Mouse (Mus musculus): ENCODE results near the gene Ube2m. TPM values are rescaled to one million over a fixed set of nuclear protein-coding genes. Genes with fewer than 3 reads are reported as not detected.

Gene Ube2m
- polyA plus RNA-seq, 1 experiment from 2014 or later, result 114 TPM

GRCm38 (mm10) chr7:13043445-13044253 is 5.6 kb upstream of the Ube2m start:
- 5% methylated on average over 88 of the region's 88 CpGs for whole genome bisulfite sequencing
- Histone ChIP-seq H3K9me3 (replicated peaks) (no peaks in the 10 kb centered on the region), H3K9ac (peak overlapping the region; percentile 64), H3K4me3 (replicated peaks) (peak overlapping the region; percentile 50), H3K27me3 (peaks cover 44% of the 10 kb centered on the region), H3K4me2 (peak overlapping the region; percentile 94), H3K36me3 (no peaks in the 10 kb centered on the region), H3K4me1 (peaks cover 25% of the 10 kb centered on the region), H3K27ac (no peak overlapping the region)
- ATAC-seq (replicated peaks; ENCODE audit: low FRiP score), result peak; percentile 41

- Histone ChIP-seq H3K36me3 (no peaks in the 10 kb centered on the region), H3K27ac (no peak overlapping the region), H3K4me1 (peaks cover 27% of the 10 kb centered on the region), H3K4me3 (replicated peaks) (peak overlapping the region; percentile 50), H3K27me3 (peaks cover 44% of the 10 kb centered on the region), H3K4me2 (peak overlapping the region; percentile 94), H3K9me3 (replicated peaks) (no peaks in the 10 kb centered on the region), H3K9ac (no peak overlapping the region)
- no peak for ATAC-seq (replicated peaks; ENCODE audit: low FRiP score)
- 41% methylated on average over 16 of the region's 16 CpGs for WGBS
Measured at GRCm38 (mm10) chr7:13043120-13043444, 5.0 kb upstream of the Ube2m start.

DNA sequence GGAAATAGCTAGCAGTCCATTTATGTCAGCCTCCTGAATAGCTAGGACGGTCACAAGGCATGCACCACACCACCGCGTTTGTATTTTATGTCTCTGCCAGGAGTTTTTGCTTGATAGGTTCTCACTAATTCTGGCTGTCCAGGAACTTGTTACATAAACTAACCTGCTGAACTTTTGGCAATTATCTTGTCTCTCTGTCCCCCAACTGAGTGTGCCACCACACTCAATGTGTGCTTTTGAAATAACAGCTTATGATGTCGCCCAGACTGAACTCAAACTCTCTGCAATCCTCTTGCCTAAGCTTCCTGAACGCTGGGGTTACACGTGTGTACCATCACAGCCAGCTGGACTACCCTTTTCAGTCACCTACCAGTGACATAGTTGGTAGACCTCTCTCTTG is 4.4 kb upstream of the Ube2m start:
- 79% methylated on average over 6 of the region's 6 CpGs for WGBS
- Histone ChIP-seq H3K27ac (no peak overlapping the region), H3K9me3 (replicated peaks) (no peaks in the 10 kb centered on the region), H3K4me2 (no peak overlapping the region), H3K9ac (no peak overlapping the region), H3K27me3 (peaks cover 44% of the 10 kb centered on the region), H3K36me3 (no peaks in the 10 kb centered on the region), H3K4me3 (replicated peaks) (no peak overlapping the region), H3K4me1 (peaks cover 27% of the 10 kb centered on the region)
- no peak for ATAC-seq (replicated peaks; ENCODE audit: low FRiP score)

DNA sequence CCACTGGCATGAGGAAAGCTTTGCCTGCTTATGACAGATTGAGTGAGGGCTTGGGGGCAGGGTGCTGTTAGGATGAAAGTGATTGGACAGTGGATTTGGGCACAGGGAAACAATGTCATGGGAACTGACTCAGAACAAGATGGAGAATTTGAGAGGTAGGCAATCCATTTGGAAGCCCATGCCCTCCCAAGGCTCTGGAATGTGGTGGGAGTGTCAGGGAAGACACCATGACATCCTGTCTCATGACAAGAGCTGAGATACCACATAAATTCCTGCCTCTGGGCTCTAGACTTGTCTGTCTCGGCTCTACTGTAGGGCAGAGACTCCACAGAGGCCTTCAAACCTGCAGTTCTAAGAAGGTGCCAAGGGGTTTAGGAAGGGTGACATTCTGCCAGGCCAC is 3.2 kb upstream of the Ube2m start:
- Histone ChIP-seq H3K27ac (no peak overlapping the region), H3K36me3 (peaks cover 3% of the 10 kb centered on the region), H3K9me3 (replicated peaks) (no peaks in the 10 kb centered on the region), H3K4me2 (no peak overlapping the region), H3K4me3 (replicated peaks) (no peak overlapping the region), H3K9ac (no peak overlapping the region), H3K4me1 (peaks cover 35% of the 10 kb centered on the region), H3K27me3 (peaks cover 44% of the 10 kb centered on the region)
- 46% methylated on average over 1 of the region's 1 CpGs for WGBS
- no peak for ATAC-seq (replicated peaks; ENCODE audit: low FRiP score)

DNA sequence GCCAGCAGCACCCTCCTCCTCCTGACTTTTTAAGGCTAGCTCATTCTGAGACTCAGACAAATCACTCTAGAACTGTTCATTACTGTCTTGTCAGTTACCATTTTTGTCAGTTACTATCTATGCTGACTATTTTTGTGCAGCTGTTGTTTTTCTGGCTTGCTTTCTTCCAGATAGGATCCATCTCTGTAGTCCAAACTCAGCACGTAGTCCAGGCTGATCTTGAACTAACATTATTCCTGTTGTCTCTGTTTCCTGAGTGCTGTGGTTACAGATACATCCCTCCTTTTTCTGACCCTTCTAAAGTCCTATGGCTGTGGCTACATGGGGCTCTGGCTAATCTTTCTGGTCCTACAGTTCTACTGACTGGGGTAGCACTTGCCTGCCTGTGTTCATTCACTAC is 1.1 kb upstream of the Ube2m start:
- no peak for ATAC-seq (replicated peaks; ENCODE audit: low FRiP score)
- WGBS, result 74% methylated on average over 1 of the region's 1 CpGs
- Histone ChIP-seq H3K4me2 (peak overlapping the region; percentile 72), H3K27ac (peak overlapping the region; percentile 100), H3K4me1 (peaks cover 46% of the 10 kb centered on the region), H3K9ac (peak overlapping the region; percentile 99; the same call in 1 of the 2 replicates), H3K9me3 (replicated peaks) (no peaks in the 10 kb centered on the region), H3K4me3 (replicated peaks) (peak overlapping the region; percentile 84), H3K36me3 (peaks cover 17% of the 10 kb centered on the region), H3K27me3 (peaks cover 28% of the 10 kb centered on the region)

GRCm38 (mm10) chr7:13038621-13039169 is 620 bp upstream of the Ube2m start:
- Histone ChIP-seq H3K36me3 (peaks cover 17% of the 10 kb centered on the region), H3K9ac (peak overlapping the region; percentile 99), H3K27ac (peak overlapping the region; percentile 100), H3K4me2 (peak overlapping the region; percentile 72), H3K4me3 (replicated peaks) (peak overlapping the region; percentile 84), H3K9me3 (replicated peaks) (no peaks in the 10 kb centered on the region), H3K27me3 (peaks cover 23% of the 10 kb centered on the region), H3K4me1 (peaks cover 46% of the 10 kb centered on the region)
- no peak for ATAC-seq (replicated peaks; ENCODE audit: low FRiP score)
- 16% methylated on average over 15 of the region's 15 CpGs for WGBS

DNA sequence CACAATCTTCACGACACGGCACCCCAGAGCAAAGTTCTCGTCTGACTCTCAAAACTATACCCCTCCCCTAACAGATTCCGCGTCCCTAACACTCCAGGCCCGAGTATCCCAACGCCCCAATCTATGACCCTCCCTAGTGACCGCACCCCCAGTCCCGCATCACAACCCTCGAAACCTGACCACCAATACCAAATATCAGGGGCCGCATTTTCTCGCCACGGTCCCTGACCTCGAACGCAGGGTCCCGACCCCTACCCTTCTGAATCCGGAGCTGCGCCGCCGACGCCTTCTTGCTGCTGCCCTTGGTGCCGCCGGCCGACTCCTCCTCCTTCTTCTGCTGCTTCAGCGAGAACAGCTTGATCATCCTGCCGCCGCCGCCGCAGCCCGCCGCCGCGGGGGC is 709 bp downstream of the Ube2m start:
- ATAC-seq (replicated peaks; ENCODE audit: low FRiP score), result peak; percentile 5; the same call in 1 of the 2 replicates
- peaks cover 10% of the 10 kb centered on the region for H3K27me3 ChIP-seq
- peak overlapping the region; percentile 100 for H3K27ac ChIP-seq
- H3K36me3 ChIP-seq, result peaks cover 30% of the 10 kb centered on the region
- peak overlapping the region; percentile 84 for H3K4me3 ChIP-seq (replicated peaks)
- peak overlapping the region; percentile 72 for H3K4me2 ChIP-seq
- WGBS, result under 1% methylated on average over 29 of the region's 33 CpGs
- H3K4me1 ChIP-seq, result peaks cover 53% of the 10 kb centered on the region
- H3K9ac ChIP-seq, result peak overlapping the region; percentile 99
- H3K9me3 ChIP-seq (replicated peaks), result no peaks in the 10 kb centered on the region

DNA sequence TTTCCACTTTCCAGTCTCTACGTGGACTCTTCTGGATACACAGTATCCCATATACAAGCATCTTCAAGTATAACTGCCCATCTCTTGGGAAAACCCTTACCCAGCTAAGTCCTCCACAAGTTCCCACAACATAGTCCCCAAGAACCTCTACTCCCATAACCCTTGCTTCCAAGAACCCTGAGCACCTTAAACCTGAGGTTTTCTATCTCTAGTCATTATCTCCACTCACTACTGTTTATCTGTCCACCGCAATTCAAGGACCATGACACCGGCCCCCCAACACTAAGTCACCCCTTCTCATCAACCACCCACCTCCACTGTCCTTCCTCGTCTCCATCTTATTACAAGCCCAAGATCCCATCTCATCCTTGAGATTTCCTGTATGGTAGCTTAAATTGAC is 1.3 kb downstream of the Ube2m start:
- Histone ChIP-seq H3K27me3 (peaks cover 4% of the 10 kb centered on the region; the same call in 1 of the 2 replicates), H3K4me3 (replicated peaks) (peak overlapping the region; percentile 84), H3K4me1 (peaks cover 56% of the 10 kb centered on the region), H3K9me3 (replicated peaks) (no peaks in the 10 kb centered on the region), H3K27ac (peak overlapping the region; percentile 100; the same call in 1 of the 2 replicates), H3K4me2 (peak overlapping the region; percentile 72), H3K36me3 (peaks cover 36% of the 10 kb centered on the region), H3K9ac (peak overlapping the region; percentile 99)
- ATAC-seq (replicated peaks; ENCODE audit: low FRiP score), result no peak
- 37% methylated on average over 4 of the region's 4 CpGs for WGBS

DNA sequence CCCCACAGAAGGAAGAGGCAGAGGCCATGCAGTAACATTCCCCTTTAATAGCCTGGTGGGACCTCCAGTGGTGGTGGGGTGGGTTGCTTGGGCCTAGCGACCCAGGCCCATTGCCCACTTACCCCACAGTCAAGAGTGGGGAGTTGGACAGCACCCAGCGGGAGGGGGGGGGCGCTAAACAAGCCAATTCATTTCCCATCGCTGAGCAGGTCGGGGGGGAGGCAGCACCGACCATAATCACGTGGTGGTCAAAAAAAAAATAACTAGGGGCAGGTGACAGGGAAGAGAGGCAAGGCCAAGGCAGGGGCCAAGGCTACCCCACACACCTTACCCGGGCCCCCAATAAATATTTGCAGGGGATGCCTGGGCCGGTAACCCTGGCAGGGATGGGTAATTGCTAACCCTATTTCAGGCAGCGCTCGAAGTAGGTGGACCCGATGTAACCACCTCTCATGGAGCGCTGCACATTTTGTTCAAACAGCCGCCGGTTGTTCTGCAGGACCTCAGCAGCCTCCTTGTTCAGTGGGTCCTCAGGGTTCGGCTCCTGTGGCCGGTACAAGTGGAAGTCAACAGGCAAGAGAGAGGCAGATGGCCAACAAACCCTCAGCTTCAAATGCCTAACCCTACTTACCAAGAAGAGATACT is 2.7 kb downstream of the Ube2m start:
- H3K4me1 ChIP-seq, result peaks cover 56% of the 10 kb centered on the region
- peak overlapping the region; percentile 96 for H3K27ac ChIP-seq
- WGBS, result 90% methylated on average over 17 of the region's 17 CpGs
- ATAC-seq (replicated peaks; ENCODE audit: low FRiP score), result no peak
- H3K9ac ChIP-seq, result peak overlapping the region; percentile 1; the same call in 1 of the 2 replicates
- no peaks in the 10 kb centered on the region for H3K27me3 ChIP-seq
- H3K9me3 ChIP-seq (replicated peaks), result no peaks in the 10 kb centered on the region
- H3K4me2 ChIP-seq, result peak overlapping the region; percentile 89
- H3K4me3 ChIP-seq (replicated peaks), result peak overlapping the region; percentile 84
- peaks cover 51% of the 10 kb centered on the region for H3K36me3 ChIP-seq

GRCm38 (mm10) chr7:13034148-13034977 is 3.7 kb downstream of the Ube2m start, which contains the start of gene Chmp2a:
Gene Chmp2a (minus strand): TSS chr7:13034807.
- Histone ChIP-seq H3K4me1 (peaks cover 54% of the 10 kb centered on the region), H3K4me2 (peak within 1 kb of the TSS; percentile 89), H3K4me3 (replicated peaks) (peak within 1 kb of the TSS; percentile 84), H3K9me3 (replicated peaks) (no peaks in the 10 kb centered on the region), H3K27ac (peak within 1 kb of the TSS; percentile 96), H3K27me3 (no peaks in the 10 kb centered on the region), H3K9ac (peak within 1 kb of the TSS; percentile 77), H3K36me3 (peaks cover 60% of the 10 kb centered on the region)
- ATAC-seq (replicated peaks; ENCODE audit: low FRiP score), result peak; percentile 77
- 1% methylated on average over 45 of the region's 45 CpGs for WGBS

DNA sequence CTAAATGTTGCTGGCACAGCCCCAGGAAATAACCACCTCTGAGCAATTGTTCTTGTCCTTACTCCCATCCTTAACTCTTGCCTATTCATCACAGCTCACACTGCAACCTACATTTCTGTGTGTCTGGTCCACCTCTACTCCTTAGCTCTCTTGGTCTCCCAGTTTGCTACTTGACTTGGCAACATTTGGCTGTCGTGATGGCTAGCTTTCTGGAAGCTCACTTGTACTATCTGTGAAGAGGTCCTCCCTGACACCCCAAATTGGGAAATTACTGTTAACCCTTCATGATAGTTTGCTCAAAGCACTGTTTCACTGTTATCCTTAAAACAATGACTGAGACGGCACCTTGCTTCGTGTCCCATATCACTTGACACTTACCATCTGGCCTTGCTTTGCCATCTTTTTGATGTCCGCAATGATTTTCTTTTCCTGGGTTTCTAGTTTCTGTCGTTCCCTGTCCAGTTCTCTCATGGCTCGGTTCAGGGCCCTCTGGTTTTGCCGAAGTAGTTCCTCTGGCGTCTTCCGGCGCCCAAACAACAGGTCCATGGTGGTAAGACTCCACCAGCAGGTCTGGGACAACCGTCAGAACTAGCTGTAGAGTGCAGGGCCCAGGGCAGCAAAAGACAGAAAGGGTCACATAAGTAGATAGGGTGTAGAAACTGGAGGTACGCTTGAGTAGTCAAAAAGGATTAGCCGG is 4.5 kb downstream of the Ube2m start:
- Histone ChIP-seq H3K4me1 (peaks cover 53% of the 10 kb centered on the region), H3K36me3 (peaks cover 68% of the 10 kb centered on the region), H3K27me3 (no peaks in the 10 kb centered on the region), H3K9ac (peak overlapping the region; percentile 77), H3K4me2 (peak overlapping the region; percentile 89), H3K27ac (peak overlapping the region; percentile 96), H3K4me3 (replicated peaks) (peak overlapping the region; percentile 68), H3K9me3 (replicated peaks) (no peaks in the 10 kb centered on the region)
- no peak for ATAC-seq (replicated peaks; ENCODE audit: low FRiP score)
- 37% methylated on average over 13 of the region's 13 CpGs for WGBS
